Mouse (Mus musculus): ENCODE results near the gene Sim2.

DNA sequence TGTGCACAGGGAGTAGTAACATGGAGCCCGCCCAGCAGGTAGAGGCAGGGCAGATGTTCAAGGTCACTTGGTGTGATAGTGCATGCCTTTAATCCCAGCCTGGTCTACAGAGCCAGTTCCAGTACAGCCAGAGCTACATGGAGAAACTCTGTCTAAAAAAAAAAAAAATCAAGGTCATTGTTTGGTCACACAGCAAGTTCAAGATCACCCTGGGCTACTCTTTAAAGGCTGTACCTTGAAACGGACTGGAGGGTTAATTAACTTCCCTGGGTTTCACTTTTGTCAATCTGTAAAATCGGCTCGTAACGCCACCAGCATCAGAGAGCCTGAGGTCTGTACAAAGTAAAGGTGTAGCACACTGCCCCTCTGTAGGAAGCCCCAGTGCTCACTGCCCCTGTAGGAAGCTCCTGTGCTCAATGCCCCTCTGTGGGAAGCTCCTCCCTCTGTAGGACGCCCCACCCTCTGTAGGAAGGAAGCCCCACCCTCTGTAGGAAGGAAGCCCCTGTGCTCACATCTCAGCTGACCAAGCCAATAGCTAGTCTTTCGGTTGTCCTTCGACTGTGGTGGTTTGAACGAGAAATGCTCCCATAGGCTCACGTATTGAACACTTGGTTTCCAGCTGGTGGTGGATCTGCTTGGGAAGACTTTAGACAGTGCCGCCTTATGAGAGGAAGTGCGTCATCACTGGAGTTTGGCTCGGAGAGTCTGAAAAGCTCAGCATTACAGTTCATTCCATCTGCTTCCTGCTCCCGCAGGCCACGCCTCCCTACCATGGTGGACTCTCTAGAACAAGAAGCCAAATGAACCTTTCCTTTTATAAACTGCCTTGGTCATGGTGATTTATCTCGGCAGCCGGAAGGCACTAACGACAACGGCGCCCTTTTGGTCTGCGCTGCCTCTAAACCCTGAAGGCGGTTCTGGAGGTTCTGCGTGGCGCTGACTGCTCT, 18.7 kb upstream of the Sim2 start:
- TF ChIP-seq CTCF (IDR thresholded peaks at IDR 0.05; ENCODE audit: low read depth) (no peak), EP300 (IDR thresholded peaks at IDR 0.05; ENCODE audit: low read depth) (no peak)

All from liver, postnatal 0 days (tissue).